Mouse (Mus musculus) cerebellum, adult 8-10 months (tissue): Measurements from ENCODE around the gene Lurap1l.

Source experiments
- DNase-seq: peaks from one replicate; pipeline ENCODE4 v3.0.0; 2022

The Lurap1l gene

GRCm38 (mm10) chr4:80918526-80919129, 8.2 kb downstream of the Lurap1l start:
- DNase-seq: no peak

GRCm38 (mm10) chr4:80919217-80919867, 8.9 kb downstream of the Lurap1l start:
- no peak for DNase-seq

DNA sequence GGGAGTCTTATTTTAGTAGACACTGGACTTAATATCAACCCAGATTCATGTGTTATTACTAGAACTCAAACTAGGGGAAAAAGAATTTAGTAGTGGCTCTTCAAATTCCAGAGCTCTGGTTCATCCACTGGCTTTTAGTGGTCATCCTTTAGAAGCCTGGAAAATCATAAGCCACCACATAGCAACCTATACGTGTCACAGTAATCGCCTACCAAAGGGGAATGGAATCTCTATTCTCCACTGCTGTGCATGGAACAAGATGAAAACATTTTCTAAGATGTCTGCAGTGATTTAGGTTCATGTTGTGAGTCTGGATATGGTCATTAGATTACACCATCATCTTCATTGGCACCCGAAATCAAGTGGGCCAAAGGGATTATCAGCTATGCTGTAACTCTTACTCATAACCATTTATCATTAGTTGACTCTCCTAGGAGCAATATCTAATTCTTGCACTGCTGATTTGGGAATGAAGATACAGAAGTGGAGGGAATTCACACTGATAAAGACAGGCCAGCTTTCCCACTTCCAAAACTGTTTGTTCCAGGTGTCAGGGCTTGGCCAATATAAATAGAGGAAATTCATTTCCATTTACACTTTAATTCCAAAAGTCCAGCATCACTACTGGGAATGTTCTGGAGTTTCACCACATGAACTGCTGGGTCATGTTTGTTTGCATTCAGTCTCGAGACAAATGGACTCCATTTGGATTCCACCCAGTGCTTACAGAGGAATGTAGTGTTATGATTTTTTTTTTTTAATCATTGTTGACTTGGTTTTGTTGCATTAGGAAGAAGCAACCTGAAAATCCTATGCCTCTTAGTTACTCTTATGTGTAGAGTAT, 11.4 kb downstream of the Lurap1l start:
- no peak for DNase-seq

DNA sequence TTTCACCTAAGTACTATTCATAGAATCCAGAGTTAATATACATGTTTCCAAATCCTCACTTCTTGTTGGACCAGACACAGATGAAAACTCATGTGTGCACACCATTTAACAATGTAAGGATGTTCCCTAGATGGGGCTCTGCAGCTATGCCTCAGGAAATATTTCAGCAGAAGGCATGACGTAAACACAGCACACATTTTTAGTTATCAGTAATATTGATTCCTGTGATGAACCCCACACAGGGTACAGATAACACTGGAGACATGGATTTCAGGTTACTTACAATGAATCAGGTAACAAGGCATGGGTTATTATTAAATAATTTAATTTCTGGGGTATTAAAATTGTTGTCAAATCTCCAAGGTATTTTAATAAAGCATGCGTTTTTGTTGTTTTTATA, 12.2 kb downstream of the Lurap1l start:
- no peak for DNase-seq

DNA sequence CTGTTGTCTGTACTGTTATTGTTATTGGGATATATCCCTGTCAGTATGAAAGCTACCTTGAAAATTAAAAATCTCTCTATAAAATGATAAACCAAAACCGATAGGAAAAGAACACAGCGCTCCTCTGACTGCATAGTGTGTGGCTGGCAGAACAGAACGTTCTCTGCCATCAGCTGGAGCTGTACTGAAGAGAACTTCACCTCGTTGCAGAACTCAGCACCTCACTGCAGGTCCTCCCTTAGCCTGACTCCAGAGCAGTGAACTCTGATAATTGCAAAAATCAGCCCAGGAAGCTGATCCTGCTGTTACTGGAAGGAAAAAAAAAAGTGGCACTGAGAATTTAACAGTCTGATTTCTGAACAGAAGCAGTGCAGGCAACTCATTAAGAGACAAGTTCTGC, 14.4 kb downstream of the Lurap1l start:
- no peak for DNase-seq

- no peak for DNase-seq
Observed at GRCm38 (mm10) chr4:80925752-80926519, 15.5 kb downstream of the Lurap1l start.

- DNase-seq: no peak
Observed at GRCm38 (mm10) chr4:80934749-80935148, 24.3 kb downstream of the Lurap1l start.

- DNase-seq: no peak
Observed at GRCm38 (mm10) chr4:80939115-80939514, 28.7 kb downstream of the Lurap1l start.

DNA sequence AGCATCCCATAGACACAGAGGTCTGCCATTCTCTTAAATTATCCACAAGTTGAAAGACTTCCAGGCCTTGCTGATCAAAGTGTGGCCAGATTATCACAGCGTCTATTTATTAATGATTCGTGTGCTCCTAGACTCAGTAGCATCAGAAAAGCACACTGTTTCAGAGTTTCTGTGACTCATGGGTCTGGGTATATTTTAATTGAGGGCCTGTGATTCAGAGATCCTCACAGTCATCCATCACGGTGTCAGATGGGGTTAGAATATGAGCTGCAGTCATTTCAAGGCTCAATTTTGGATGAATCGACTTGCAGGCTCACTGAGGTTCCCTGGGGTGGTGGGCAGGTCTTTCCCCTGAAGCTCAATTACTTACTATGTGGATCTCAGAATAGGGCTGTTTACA, 30.5 kb downstream of the Lurap1l start:
- no peak for DNase-seq

GRCm38 (mm10) chr4:80941978-80942377, 31.5 kb downstream of the Lurap1l start:
- DNase-seq: no peak

DNA sequence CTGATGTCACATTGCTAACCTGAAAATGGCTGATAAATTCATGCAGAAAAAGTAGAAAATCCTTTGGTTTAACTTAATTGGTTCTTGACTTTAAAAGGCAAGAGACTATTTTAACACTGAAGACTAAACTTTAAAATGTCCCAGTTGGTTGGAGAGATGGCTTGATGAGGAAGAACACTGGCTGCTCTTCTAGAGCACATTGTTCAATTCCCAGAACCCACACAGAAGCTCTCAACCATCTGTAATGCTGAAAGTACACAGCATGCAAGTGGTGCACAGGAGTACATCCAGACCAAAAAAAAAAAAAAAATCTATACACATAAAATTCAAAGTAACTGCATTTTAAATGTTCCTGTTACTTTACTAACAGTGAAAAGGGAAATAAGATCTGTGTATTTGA, 34.2 kb downstream of the Lurap1l start:
- no peak for DNase-seq

DNA sequence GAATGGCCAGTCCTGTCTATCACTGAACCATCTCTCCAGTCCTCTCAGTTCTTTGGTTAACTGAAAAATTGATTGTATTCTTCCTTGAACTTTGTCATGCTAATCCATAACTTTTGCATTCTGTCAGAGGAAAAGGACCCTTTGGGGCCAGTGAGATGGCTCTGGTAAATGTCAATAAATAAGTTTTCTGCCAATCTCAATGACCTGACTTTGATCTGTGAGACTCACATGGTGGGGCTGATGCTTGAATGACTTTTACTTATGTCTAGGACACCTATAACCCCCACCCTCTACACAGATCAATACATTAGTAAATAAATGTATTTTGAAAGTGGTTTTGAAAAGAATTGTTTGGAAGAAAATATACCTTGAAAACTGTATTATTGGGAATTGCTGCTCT, 38.7 kb downstream of the Lurap1l start:
- DNase-seq: no peak

GRCm38 (mm10) chr4:80949720-80950119, 39.3 kb downstream of the Lurap1l start:
- DNase-seq: no peak

DNA sequence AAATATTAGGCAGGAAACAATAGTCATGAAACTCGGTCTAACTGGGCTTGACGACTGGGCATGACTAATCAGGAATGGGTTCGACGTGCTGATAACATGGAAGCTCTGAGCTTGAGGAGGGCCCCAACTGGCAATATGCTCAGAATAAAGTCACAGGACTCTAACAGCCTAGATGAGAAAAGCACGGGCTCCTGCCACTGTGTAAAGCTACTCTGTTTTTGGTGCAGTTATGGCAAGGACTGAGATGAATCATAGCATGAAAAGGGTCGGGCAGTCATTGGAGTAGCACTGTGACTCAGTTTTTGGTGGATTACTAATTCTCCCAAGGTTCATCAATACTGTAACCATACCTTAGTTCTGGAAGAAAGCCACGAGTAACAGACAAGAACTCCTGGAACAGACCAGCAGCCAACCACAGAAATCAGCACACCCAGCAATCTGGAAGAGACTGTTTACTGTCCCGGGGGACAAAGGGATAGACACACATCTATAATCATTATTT, 39.9 kb downstream of the Lurap1l start:
- no peak for DNase-seq

GRCm38 (mm10) chr4:80952653-80953052, 42.2 kb downstream of the Lurap1l start:
- DNase-seq: no peak

GRCm38 (mm10) chr4:80955942-80956341, 45.5 kb downstream of the Lurap1l start:
- DNase-seq: no peak

DNA sequence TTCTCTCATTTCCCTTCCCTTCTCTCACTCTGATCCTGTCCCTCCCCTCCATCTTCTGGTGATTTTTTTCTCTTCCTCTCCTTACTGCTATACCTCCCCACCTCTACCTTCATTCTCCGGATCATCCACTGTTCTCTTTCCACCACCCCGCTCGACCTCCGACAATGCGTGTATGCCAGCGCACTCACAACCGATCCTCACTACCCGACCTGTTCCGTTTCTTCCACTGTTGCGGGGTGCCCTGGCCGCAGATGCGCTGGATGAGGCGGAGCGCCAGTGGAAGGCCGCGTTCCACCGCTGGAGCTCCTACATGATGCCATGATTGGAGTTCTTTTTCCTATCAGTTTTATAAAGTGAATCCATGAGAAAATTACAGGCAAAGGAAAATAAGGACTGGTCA, 57.1 kb downstream of the Lurap1l start:
- DNase-seq: no peak

GRCm38 (mm10) chr4:80971846-80972245, 61.4 kb downstream of the Lurap1l start:
- no peak for DNase-seq

GRCm38 (mm10) chr4:80973896-80974295, 63.5 kb downstream of the Lurap1l start:
- DNase-seq: no peak

- no peak for DNase-seq
Observed at GRCm38 (mm10) chr4:80990819-80991218, 80.4 kb downstream of the Lurap1l start.

DNA sequence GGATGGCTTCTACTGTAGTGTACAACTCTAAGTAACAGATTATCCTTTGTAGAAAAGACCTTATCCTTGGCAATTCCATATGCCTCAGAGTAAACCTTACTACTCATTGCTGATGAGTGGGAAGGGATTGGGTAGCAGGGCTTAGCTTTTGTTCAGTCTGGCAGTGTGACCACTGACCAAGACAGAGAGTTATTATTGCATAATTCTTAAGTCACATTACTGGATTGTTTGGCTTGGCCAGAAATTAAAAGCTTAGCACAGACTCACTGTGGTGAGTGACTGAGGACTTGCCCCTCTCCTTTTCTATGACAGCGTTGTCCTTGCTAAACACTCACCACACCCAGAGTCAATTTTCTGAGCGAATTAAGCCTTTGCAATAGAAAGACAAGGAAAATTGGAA, 93.1 kb downstream of the Lurap1l start:
- DNase-seq: no peak
